Mouse (Mus musculus): ENCODE measurements around the gene Tspyl2.

- TF ChIP-seq CTCF (IDR thresholded peaks at IDR 0.05; ENCODE audit: borderline replicate concordance, extremely low read depth, insufficient read depth, insufficient read length) = no peak
- no peak for TF ChIP-seq POLR2A (IDR thresholded peaks at IDR 0.05; ENCODE audit: borderline replicate concordance, extremely low read depth, insufficient read depth, insufficient read length, poor library complexity, severe bottlenecking)
These were observed 5.5 kb downstream of the Tspyl2 start for GRCm38 (mm10) chrX:152336546-152337332.
